Mouse (Mus musculus): ENCODE measurements around the gene Mcl1.
"Not testable (repeated sequence)": the region's sequence is repeated elsewhere in the genome, so short reads cannot be mapped to it uniquely, and the experiment has no call there.

The Mcl1 gene

GRCm38 (mm10) chr3:95651033-95651373 is 7.6 kb upstream of the Mcl1 start:
- no peak for DNase-seq

DNA sequence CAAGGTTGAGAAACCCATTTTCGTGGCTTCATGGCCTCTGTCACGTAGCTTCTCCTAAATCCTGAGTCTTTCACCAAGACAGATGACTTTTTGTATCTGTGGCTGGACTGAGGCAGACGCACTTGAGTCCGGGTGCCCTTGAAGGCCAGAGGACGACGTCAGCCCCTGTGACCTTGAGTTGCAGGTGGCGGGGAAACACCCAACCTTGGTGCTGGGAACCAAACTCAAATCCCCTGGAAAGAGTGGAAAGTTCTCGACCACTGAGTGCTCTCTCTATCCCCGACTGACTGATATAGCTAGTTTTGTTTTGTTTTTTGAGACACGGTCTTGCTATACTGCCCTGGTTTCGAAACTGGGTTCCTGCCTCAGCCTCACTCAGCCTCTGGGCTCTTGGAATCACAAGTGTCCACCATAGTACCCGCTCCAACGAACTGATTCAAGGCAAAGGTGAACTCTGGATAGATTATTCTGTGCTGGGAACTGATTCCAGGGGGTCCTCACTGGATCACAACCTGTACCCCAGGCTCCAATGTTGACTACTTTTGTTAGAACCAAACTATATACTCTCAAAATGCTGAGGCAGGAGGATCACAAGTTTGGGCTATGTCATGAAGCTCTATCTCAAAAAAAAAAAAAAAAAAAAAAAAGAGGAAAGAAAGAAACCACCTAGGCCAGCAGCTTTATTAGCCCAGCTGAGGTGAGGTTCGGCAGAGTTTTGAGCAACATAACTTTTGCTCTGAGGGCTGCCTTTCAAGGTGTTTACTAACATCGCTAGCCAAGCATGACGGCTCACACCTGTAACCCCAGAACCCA is 7.0 kb upstream of the Mcl1 start:
- no peak for DNase-seq

- DNase-seq = peak; percentile 46
Measured at GRCm38 (mm10) chr3:95652204-95652811, 6.3 kb upstream of the Mcl1 start.

- DNase-seq = no peak
Measured at GRCm38 (mm10) chr3:95652871-95653270, 5.7 kb upstream of the Mcl1 start.

GRCm38 (mm10) chr3:95653473-95654034 is 5.0 kb upstream of the Mcl1 start:
- DNase-seq = no peak

GRCm38 (mm10) chr3:95654371-95654770 is 4.2 kb upstream of the Mcl1 start:
- not testable (repeated sequence) for DNase-seq

DNA sequence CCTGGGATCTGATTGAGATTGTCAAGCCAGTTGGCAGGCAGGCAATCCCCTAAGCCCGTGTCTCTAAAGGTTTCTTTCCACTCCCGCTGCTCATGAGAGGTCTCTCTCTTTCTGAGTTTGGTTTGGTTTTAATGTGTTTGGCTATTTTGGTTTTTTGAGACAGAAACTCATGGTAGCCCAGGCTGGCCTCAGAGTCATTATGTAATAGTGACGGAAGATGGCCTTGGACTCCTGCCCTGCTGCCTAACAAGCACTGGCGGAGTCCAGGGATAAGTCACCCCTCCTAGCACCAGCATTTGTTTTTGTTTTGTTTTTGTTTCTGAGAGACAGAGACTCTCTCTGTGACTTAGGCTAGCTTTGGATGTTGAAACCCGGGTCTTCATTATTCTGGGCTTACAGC is 3.2 kb upstream of the Mcl1 start:
- no peak for DNase-seq

GRCm38 (mm10) chr3:95657108-95657507 is 1.5 kb upstream of the Mcl1 start:
- DNase-seq = no peak

- no peak for DNase-seq
Measured at GRCm38 (mm10) chr3:95657711-95658110, 877 bp upstream of the Mcl1 start.

DNA sequence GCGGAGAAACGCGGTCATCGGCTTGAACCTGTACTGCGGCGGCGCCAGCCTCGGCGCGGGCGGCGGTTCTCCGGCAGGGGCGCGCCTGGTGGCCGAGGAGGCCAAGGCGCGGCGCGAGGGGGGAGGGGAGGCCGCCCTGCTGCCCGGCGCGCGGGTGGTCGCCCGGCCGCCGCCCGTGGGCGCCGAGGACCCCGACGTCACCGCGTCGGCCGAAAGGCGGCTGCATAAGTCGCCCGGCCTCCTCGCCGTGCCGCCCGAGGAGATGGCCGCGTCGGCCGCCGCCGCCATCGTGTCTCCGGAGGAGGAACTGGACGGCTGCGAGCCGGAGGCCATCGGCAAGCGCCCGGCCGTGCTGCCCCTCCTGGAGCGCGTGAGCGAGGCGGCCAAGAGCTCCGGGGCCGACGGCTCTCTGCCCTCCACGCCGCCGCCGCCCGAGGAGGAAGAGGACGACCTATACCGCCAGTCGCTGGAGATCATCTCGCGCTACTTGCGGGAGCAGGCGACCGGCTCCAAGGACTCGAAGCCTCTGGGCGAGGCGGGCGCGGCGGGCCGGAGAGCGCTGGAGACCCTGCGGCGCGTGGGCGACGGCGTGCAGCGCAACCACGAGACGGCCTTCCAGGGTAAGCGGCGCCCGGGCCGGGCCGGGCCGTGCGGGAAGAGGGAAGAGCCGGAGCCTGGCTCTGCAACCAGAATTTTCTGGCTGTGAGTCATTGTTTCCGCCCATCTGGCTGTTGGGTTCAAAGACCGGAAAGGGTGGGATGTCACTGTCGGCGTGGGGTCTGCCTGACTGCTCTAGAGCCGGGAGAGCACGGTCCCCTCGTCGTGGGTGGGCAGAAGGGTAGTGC is 502 bp downstream of the Mcl1 start:
- DNase-seq = peak; percentile 79

- DNase-seq = no peak
Measured at GRCm38 (mm10) chr3:95659948-95660347, 1.4 kb downstream of the Mcl1 start.

- no peak for DNase-seq
Measured at GRCm38 (mm10) chr3:95660788-95661478, 2.3 kb downstream of the Mcl1 start.

GRCm38 (mm10) chr3:95661945-95662715 is 3.5 kb downstream of the Mcl1 start:
- no peak for DNase-seq

GRCm38 (mm10) chr3:95662724-95663449 is 4.3 kb downstream of the Mcl1 start:
- no peak for DNase-seq

DNA sequence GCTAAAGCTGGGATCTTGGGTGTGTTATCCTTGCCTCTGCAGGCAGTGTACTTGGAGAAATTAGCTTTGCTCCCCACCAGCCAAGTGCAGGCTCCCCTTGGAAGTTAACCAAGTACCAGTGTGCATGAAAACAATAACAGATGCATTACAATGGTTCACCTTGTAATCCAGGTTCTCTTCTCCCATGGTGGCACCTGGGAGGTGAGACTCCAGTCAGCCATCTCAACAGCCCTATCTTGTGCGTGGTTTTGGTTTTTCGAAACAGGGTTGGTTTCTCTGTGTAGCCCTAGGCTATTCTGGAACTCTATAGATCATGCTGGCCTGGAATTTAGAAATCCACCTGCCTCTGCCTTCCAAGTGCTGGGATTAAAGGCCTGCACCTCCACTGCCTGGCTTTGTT is 4.9 kb downstream of the Mcl1 start:
- DNase-seq = no peak

GRCm38 (mm10) chr3:95663969-95664608 is 5.5 kb downstream of the Mcl1 start:
- DNase-seq = no peak

DNA sequence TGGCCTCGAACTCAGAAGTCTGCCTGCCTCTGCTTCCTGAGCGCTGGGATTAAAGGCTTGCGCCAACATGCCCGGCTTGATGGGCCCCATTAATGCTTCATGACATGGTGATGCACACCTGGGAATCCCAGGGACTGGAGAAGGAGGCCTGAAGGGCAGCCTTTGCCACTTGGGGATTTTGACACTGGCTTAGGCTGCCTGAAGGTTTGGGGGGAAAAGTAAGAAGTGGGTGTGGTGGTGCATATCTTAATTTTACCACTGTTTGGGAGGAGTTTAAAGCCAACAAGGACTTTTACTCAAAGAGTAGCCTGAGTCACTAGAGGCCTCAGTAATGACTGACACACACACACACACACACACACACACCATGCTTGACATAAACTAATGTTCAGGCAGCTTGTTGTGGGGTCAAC is 6.4 kb downstream of the Mcl1 start:
- DNase-seq = no peak

GRCm38 (mm10) chr3:95666124-95666844 is 7.7 kb downstream of the Mcl1 start:
- DNase-seq = peak; percentile 88

DNA sequence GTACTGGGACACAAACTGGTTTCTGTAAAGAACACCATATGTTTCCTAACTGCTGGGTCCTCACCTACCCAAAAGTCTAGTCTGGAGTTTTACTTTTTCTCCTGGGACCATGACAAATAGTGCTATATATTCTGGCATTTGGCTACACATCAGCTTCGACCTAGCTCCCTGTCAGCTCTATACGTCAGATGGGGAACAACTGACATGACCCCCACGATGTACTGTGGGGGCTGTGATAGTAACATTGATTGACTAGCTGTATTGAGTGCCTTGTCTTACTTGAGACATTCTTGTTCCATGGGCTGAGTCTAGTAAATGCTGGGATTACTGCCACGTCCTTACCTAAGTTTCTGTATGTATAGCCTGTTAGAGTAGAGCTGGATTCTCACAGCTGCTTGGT is 8.9 kb downstream of the Mcl1 start:
- no peak for DNase-seq

- no peak for DNase-seq
Measured at GRCm38 (mm10) chr3:95668026-95668425, 9.4 kb downstream of the Mcl1 start.

Data from thymus, postnatal 4 days (tissue).